Mouse (Mus musculus): ENCODE results near the gene Lyrm9. TPM values are rescaled to one million over a fixed set of nuclear protein-coding genes. Genes with fewer than 3 reads are reported as not detected.

The Lyrm9 gene
- polyA plus RNA-seq (2012), result 56.3 and 67.5 TPM in 2 replicates

GRCm38 (mm10) chr11:78826442-78827013 lies at the start of gene Lyrm9:
Lyrm9 (plus strand) TSS chr11:78826584.

Other genes starting within 250 kb of the Lyrm9 start
- 5.8 and 5.9 TPM in 2 replicates for gene Nlk, start 129.2 kb upstream of the Lyrm9 start, polyA plus RNA-seq (2012)
- gene Ccnq, start 74.9 kb upstream of the Lyrm9 start, polyA plus RNA-seq (2012), result 37.4 and 44.1 TPM in 2 replicates
- not detected in 2 replicates for gene Nos2, start 94.2 kb downstream of the Lyrm9 start, polyA plus RNA-seq (2012)
- gene Lgals9, start 158.4 kb downstream of the Lyrm9 start, polyA plus RNA-seq (2012), result 27.9 and 31.9 TPM in 2 replicates

Data from megakaryocyte-erythroid progenitor cell, adult 5 weeks (primary cell).